Mouse (Mus musculus) heart, embryonic 15.5 days (tissue): ENCODE data around the gene Rxra. TPM values are rescaled to one million over a fixed set of nuclear protein-coding genes. Genes with fewer than 3 reads are reported as not detected.

ENCODE experiments used
- ATAC-seq: fragments of 200-750 bp; cut with Nextera tagmentation; replicated peaks from 2 replicates; pipeline ENCODE4 v1.8.0; 2017; ENCODE audit warnings: low read depth, moderate TSS enrichment; ENCODE audit not compliant: insufficient number of reproducible peaks, insufficient read depth, low FRiP score
- H3K27ac ChIP-seq: fragments of 300-500 bp; sonication (generic); 2 replicates; pipeline ENCODE4 v1.5.1; 2015; ENCODE audit warnings: mild to moderate bottlenecking, inconsistent platforms
- H3K27me3 ChIP-seq: fragments of 300-500 bp; sonication (generic); 2 replicates; pipeline ENCODE4 v1.6.1; 2015; ENCODE audit warnings: inconsistent platforms
- H3K36me3 ChIP-seq: fragments of 300-500 bp; sonication (generic); 2 replicates; pipeline ENCODE4 v1.6.1; 2015; ENCODE audit warnings: mild to moderate bottlenecking, inconsistent platforms
- H3K4me1 ChIP-seq: fragments of 300-500 bp; sonication (generic); replicated peaks from 2 replicates; pipeline ENCODE4 v1.6.1; 2015; ENCODE audit warnings: inconsistent platforms
- H3K4me2 ChIP-seq: fragments of 300-500 bp; sonication (generic); 2 replicates; pipeline ENCODE4 v1.6.1; 2015; ENCODE audit warnings: inconsistent platforms, mild to moderate bottlenecking, moderate library complexity
- H3K4me3 ChIP-seq: fragments of 300-500 bp; sonication (generic); 2 replicates; pipeline ENCODE4 v1.5.1; 2015; ENCODE audit warnings: mild to moderate bottlenecking, inconsistent platforms
- H3K9ac ChIP-seq: fragments of 300-500 bp; sonication (generic); 2 replicates; pipeline ENCODE4 v1.6.1; 2015; ENCODE audit warnings: mild to moderate bottlenecking, inconsistent platforms
- H3K9me3 ChIP-seq: fragments of 300-500 bp; sonication (generic); replicated peaks from 2 replicates; pipeline ENCODE4 v1.6.1; 2016; ENCODE audit warnings: inconsistent platforms
- WGBS: fragments of 180-500 bp; shearing (Covaris S2); methylation state at CpG from one replicate; pipeline ENCODE4 v1.1.7; 2015; ENCODE audit warnings: mixed read lengths; 5-methylcytosine and 5-hydroxymethylcytosine counted together
- polyA plus RNA-seq: library from polyadenylated mRNA; unstranded; fragments of >200 nt; fragmentation: Nextera tagmentation; extraction: Ambion mirVana; gene quantifications from 2 replicates; pipeline ENCODE4 v1.2.1, GENCODE M21; 2015

Gene Rxra
- polyA plus RNA-seq, 1 experiment from 2014 or later, result 6.6 TPM

DNA sequence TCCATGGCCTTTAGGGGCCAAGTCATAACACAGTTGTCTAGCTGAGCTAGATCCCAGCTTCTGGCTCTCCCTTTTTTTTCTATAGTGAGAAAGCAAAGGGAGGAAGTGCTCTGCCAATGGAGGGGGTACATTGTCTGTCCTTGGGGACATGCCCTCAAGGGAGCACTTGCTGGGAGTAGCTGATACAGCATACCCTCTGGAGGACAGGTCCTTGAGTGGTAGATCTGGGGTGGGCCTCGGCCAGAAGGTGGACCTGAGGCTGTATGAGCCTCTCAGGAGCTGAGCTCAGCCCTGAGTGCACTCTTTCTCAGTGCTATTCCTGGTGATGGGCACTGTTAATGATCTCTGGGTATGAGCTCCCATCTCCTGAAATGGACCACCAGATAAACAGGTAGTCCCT lies 66.9 kb downstream of the Rxra start:
- ATAC-seq, result no peak
- Histone ChIP-seq H3K27me3 (no peaks in the 10 kb centered on the region), H3K9ac (no peak overlapping the region), H3K36me3 (peaks cover 16% of the 10 kb centered on the region; the same call in 1 of the 2 replicates), H3K4me1 (peaks cover 62% of the 10 kb centered on the region), H3K4me2 (no peak overlapping the region), H3K9me3 (no peaks in the 10 kb centered on the region), H3K27ac (no peak overlapping the region), H3K4me3 (no peak overlapping the region)
- WGBS, result 79% methylated on average over 1 of the region's 1 CpGs

GRCm38 (mm10) chr2:27743863-27744611 lies 67.8 kb downstream of the Rxra start:
- Histone ChIP-seq H3K27ac (peak overlapping the region; percentile 68), H3K4me1 (peaks cover 60% of the 10 kb centered on the region), H3K36me3 (peaks cover 21% of the 10 kb centered on the region), H3K9ac (no peak overlapping the region), H3K9me3 (no peaks in the 10 kb centered on the region), H3K27me3 (no peaks in the 10 kb centered on the region), H3K4me2 (no peak overlapping the region), H3K4me3 (no peak overlapping the region)
- ATAC-seq, result no peak
- 83% methylated on average over 7 of the region's 7 CpGs for WGBS

DNA sequence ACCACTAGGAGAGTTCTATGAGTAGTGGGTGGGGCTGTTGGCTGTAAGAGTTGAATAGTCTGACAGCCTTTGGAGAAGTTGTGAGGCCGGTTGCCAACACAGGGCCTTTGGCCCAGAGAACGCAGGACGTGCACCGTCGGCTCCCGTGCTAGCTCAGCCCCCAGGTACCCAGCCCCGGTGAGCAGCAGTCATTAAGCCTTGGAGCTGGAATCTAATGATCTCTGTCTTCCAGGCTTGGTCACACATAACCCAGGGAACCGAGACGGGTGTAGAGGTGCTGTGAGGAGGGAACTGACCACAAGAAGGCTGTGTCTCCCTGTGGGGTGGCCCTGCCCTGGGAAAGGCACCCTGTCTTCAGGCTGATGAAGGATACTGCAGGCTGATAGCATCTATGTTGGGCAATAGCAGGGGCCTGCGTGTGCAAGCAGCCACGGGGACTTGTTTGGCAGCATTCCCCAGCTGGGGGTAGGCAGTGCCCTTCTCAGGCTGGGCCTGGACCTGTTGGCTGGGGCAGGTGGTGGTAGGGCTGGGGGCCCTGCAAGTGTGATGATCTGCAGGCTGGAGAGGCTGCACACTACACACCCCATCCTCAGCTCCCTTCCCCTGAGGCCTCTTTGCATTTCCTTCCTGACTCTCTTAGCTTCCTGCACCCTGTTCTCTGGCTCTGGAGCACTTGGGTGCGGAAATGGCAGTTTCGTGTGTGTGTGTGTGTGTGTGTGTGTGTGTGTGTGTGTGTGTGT lies 68.5 kb downstream of the Rxra start:
- WGBS, result 45% methylated on average over 13 of the region's 13 CpGs
- H3K9ac ChIP-seq, result no peak overlapping the region
- H3K27ac ChIP-seq, result peak overlapping the region; percentile 68
- H3K4me3 ChIP-seq, result no peak overlapping the region
- H3K9me3 ChIP-seq, result no peaks in the 10 kb centered on the region
- ATAC-seq, result peak; percentile 16; the same call in 1 of the 2 replicates
- peaks cover 25% of the 10 kb centered on the region for H3K36me3 ChIP-seq
- H3K4me1 ChIP-seq, result peaks cover 53% of the 10 kb centered on the region
- H3K27me3 ChIP-seq, result no peaks in the 10 kb centered on the region
- H3K4me2 ChIP-seq, result 0 out of 2 replicates have a peak overlapping the region, but pooled peaks have one; percentile 25

DNA sequence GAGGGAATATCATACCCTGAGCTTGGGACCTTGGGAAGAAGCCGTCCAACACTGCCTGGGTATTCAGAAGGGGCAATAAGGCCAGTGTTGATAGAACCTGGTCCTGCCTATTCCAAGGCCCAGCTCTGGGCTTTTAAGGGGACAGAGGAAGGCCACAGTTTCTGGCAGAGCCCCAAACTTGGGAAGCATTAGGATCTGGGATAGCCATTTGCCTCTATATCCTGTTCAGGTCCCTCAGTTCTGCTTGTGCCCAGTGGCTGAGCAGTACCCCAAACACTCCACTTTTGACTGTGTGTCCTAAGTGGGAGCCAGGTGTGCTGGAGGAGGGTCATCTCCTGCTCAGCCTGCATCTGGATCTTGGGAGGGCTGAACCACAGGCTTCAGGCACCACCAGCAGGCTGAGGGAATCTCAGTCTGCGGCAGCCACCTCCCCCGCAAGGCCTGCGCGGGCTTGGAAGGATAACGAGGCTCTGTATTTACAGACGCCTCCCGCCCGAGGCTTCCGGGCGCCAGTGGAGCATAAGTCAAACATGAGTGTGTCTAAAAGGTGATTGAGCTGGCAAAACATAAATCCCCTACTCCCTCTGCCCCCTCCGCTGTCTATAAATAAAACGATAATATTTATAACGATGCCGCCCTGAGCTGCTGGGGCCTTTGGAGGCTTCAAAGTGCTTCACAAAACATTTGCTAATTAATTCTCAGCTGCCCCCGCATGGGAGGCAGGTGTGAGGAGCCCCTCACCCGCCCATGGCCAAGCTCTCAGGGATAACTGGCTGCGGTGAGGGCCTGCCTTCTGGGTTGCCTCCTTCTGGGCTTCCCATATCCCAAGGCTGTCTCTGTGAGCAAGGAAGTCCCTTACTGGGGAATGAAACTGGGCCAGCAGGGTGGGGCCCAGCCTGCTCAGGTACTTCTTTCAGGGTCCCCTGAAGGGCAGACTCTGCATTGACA lies 69.7 kb downstream of the Rxra start:
- Histone ChIP-seq H3K4me3 (no peak overlapping the region), H3K9ac (peak overlapping the region; percentile 32), H3K36me3 (peaks cover 25% of the 10 kb centered on the region), H3K27me3 (no peaks in the 10 kb centered on the region), H3K4me1 (peaks cover 51% of the 10 kb centered on the region), H3K27ac (peak overlapping the region; percentile 69), H3K4me2 (0 out of 2 replicates have a peak overlapping the region, but pooled peaks have one; percentile 17), H3K9me3 (no peaks in the 10 kb centered on the region)
- ATAC-seq, result peak; percentile 53; the same call in 1 of the 2 replicates
- 22% methylated on average over 18 of the region's 18 CpGs for WGBS

DNA sequence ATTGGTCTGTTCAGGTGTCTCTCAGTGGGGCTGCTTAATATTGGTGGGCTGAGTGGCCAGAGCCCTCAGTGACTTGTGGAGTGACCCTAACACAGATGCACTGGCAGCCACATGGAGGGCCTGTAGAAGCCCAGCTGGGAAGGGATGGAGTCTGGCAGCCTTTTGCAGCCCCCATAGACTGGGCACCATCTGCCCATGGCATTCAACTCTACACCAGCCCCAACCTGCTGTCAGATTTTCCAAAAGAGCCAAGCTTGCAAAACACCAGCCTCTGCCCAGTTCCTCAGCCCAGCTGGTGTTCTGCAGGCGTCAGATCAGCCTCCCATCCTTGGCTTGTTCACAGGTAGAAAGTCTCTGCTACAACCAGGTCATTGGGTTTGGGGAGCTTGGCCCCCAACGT lies 70.6 kb downstream of the Rxra start:
- no peaks in the 10 kb centered on the region for H3K9me3 ChIP-seq
- no peak overlapping the region for H3K9ac ChIP-seq
- no peak overlapping the region for H3K27ac ChIP-seq
- peaks cover 19% of the 10 kb centered on the region for H3K36me3 ChIP-seq
- no peak for ATAC-seq
- H3K27me3 ChIP-seq, result no peaks in the 10 kb centered on the region
- no peak overlapping the region for H3K4me2 ChIP-seq
- no peak overlapping the region for H3K4me3 ChIP-seq
- 69% methylated on average over 2 of the region's 2 CpGs for WGBS
- peaks cover 59% of the 10 kb centered on the region for H3K4me1 ChIP-seq

GRCm38 (mm10) chr2:27748984-27749383 lies 72.7 kb downstream of the Rxra start:
- Histone ChIP-seq H3K9ac (no peak overlapping the region), H3K9me3 (no peaks in the 10 kb centered on the region), H3K4me1 (peaks cover 61% of the 10 kb centered on the region), H3K4me3 (no peak overlapping the region), H3K4me2 (no peak overlapping the region), H3K27ac (no peak overlapping the region), H3K36me3 (peaks cover 26% of the 10 kb centered on the region), H3K27me3 (no peaks in the 10 kb centered on the region)
- WGBS, result 81% methylated on average over 11 of the region's 11 CpGs
- no peak for ATAC-seq

DNA sequence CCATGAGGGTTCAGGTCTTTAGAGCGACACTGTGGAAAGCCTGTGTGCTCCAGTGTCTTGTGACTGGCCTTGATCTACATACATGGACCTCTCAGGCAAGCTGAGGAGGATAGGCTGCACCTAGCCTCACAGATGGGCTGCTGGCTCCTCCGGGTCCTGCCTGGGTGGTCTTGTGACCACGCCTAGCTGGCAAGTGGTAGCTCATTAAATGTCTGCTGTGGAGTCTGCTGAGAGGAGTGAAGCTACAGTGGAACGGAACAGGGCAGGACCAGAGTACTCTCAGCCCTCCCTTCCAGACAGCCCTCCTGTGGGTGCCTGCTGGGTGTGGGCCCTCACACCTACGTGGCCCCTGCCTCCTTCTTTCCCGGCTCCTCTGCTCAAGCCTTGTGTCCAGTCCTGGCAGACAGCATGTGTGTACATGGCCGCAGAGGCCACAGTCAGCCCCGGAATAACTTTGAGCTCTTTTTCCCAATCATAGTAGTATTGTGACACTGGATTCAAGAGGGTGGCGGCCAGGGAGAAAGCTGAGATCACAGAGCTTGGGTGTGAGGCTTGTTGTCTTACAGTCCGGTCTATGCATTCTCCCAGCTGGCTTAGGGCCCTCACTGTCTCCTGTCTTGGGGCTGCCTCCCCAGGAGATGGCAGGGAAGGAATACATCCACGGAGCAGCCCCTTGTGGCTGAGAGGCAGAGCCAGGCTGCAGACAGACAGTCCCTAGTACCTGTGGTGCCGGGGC lies 74.3 kb downstream of the Rxra start:
- Histone ChIP-seq H3K4me3 (no peak overlapping the region), H3K36me3 (peaks cover 35% of the 10 kb centered on the region), H3K9ac (no peak overlapping the region), H3K27me3 (no peaks in the 10 kb centered on the region), H3K27ac (0 out of 2 replicates have a peak overlapping the region, but pooled peaks have one; percentile 18), H3K4me2 (no peak overlapping the region), H3K4me1 (peaks cover 47% of the 10 kb centered on the region), H3K9me3 (no peaks in the 10 kb centered on the region)
- ATAC-seq, result no peak
- WGBS, result 68% methylated on average over 12 of the region's 12 CpGs

GRCm38 (mm10) chr2:27751135-27751519 lies 74.9 kb downstream of the Rxra start:
- Histone ChIP-seq H3K4me2 (no peak overlapping the region), H3K9ac (no peak overlapping the region), H3K27ac (peak overlapping the region; percentile 18; the same call in 1 of the 2 replicates), H3K36me3 (peaks cover 35% of the 10 kb centered on the region), H3K9me3 (no peaks in the 10 kb centered on the region), H3K4me1 (peaks cover 47% of the 10 kb centered on the region), H3K27me3 (no peaks in the 10 kb centered on the region), H3K4me3 (no peak overlapping the region)
- 26% methylated on average over 7 of the region's 7 CpGs for WGBS
- no peak for ATAC-seq

DNA sequence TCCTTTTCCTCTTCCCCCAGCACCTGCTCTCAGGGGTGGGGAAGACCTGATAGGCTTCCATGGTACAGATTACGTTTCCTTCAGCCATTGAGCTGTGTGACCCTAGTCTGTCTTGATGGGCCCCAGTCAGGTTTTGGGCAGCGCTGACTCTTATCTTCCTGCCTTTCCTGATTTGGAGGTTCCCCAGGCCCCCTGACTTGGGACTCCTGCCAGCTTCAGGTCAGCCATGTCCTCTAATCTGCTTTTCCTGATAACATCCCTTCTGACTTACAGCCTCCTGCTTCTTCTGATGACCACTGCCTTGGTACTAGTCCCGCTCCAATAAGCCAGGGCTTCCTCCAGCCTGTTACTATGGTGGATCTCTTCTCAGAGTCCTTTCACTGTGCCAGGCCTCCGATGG lies 75.6 kb downstream of the Rxra start:
- Histone ChIP-seq H3K27me3 (no peaks in the 10 kb centered on the region), H3K9ac (no peak overlapping the region), H3K4me1 (peaks cover 47% of the 10 kb centered on the region), H3K36me3 (peaks cover 35% of the 10 kb centered on the region), H3K9me3 (no peaks in the 10 kb centered on the region), H3K4me2 (no peak overlapping the region), H3K4me3 (no peak overlapping the region), H3K27ac (peak overlapping the region; percentile 18; the same call in 1 of the 2 replicates)
- 0 out of 2 replicates have a peak, but pooled peaks have one; percentile 29 for ATAC-seq
- WGBS, result 42% methylated on average over 4 of the region's 4 CpGs

DNA sequence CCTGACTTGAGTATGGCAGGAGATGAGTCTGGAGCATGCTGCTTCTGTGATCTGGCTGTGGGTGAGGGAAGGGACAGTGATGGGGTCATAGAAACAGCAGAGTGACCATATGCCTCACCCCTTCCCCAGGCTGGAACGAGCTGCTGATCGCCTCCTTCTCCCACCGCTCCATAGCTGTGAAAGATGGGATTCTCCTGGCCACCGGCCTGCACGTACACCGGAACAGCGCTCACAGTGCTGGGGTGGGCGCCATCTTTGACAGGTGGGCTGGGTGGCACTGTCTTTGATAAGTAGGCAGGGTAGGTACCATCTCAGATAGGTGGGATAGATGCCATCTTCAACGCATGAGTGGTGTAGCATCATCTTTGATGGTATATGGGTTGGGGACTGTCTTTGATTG lies 77.9 kb downstream of the Rxra start:
- Histone ChIP-seq H3K27ac (no peak overlapping the region), H3K4me1 (peaks cover 64% of the 10 kb centered on the region), H3K9ac (no peak overlapping the region), H3K9me3 (no peaks in the 10 kb centered on the region), H3K4me2 (no peak overlapping the region), H3K27me3 (no peaks in the 10 kb centered on the region), H3K36me3 (peaks cover 26% of the 10 kb centered on the region), H3K4me3 (no peak overlapping the region)
- no peak for ATAC-seq
- 97% methylated on average over 9 of the region's 9 CpGs for WGBS
